Mouse (Mus musculus) myocyte (in vitro differentiated cells): ENCODE results near the gene Ptprg. TPM values are rescaled to one million over a fixed set of nuclear protein-coding genes. Genes with fewer than 3 reads are reported as not detected.

Experiments used
- H3K27me3 ChIP-seq: one replicate; pipeline ENCODE4 v1.6.1; 2011; ENCODE audit not compliant: control insufficient read depth, insufficient read depth, insufficient read length
- H3K36me3 ChIP-seq: one replicate; pipeline ENCODE4 v1.6.1; 2011; ENCODE audit not compliant: control insufficient read depth, insufficient read depth
- H3K4me2 ChIP-seq: one replicate; pipeline ENCODE4 v1.6.1; 2011; ENCODE audit warnings: low read depth, control low read depth
- H3K4me3 ChIP-seq: one replicate; pipeline ENCODE4 v1.5.1; 2011; ENCODE audit warnings: mild to moderate bottlenecking, control low read depth, moderate library complexity
- H3K79me2 ChIP-seq: one replicate; pipeline ENCODE4 v1.6.1; 2011; ENCODE audit not compliant: control insufficient read depth, insufficient read depth
- H3ac ChIP-seq: one replicate; pipeline ENCODE4 v1.6.1; 2011; ENCODE audit not compliant: control insufficient read depth, insufficient read length
- CEBPB ChIP-seq: IDR thresholded peaks from 2 replicates; pipeline ENCODE4 v1.6.1; 2011; ENCODE audit warnings: mild to moderate bottlenecking, moderate library complexity; ENCODE audit not compliant: poor library complexity, insufficient read depth, severe bottlenecking
- E2F4 ChIP-seq: IDR thresholded peaks from one replicate; pipeline ENCODE4 v1.6.1; 2011; ENCODE audit warnings: mild to moderate bottlenecking, control low read depth, moderate library complexity; ENCODE audit not compliant: insufficient read depth
- MAX ChIP-seq: IDR thresholded peaks from one replicate; pipeline ENCODE4 v1.6.1; 2011; ENCODE audit warnings: low read depth, mild to moderate bottlenecking, control low read depth
- MYOD1 ChIP-seq, 3 experiments: IDR thresholded peaks; one replicate each; pipeline ENCODE4 v1.6.1; 2011; ENCODE audit warnings: control low read depth in 2 of 3, low read depth in 2 of 3, mild to moderate bottlenecking in 2 of 3, moderate library complexity in 1 of 3; ENCODE audit not compliant: insufficient read length in 2 of 3, control insufficient read depth in 1 of 3
- MYOG ChIP-seq, 3 experiments: IDR thresholded peaks; one replicate each; pipeline ENCODE4 v1.6.1; 2011; ENCODE audit warnings: control low read depth in 2 of 3, low read depth in 2 of 3, mild to moderate bottlenecking in 2 of 3; ENCODE audit not compliant: insufficient read length in 2 of 3, control insufficient read depth in 1 of 3, insufficient read depth in 1 of 3
- POLR2A ChIP-seq: IDR thresholded peaks from one replicate; pipeline ENCODE4 v1.6.1; 2011; ENCODE audit warnings: low read depth, mild to moderate bottlenecking, control low read depth, moderate library complexity; ENCODE audit not compliant: insufficient read length
- POLR2AphosphoS2 ChIP-seq: IDR thresholded peaks from one replicate; pipeline ENCODE4 v1.6.1; 2011; ENCODE audit warnings: low read depth, control low read depth; ENCODE audit not compliant: insufficient read length
- REST ChIP-seq: IDR thresholded peaks from one replicate; pipeline ENCODE4 v1.6.1; 2011; ENCODE audit warnings: mild to moderate bottlenecking, control low read depth, moderate library complexity; ENCODE audit not compliant: insufficient read depth, insufficient read length
- SRF ChIP-seq: IDR thresholded peaks from one replicate; pipeline ENCODE4 v1.6.1; 2011; ENCODE audit warnings: low read depth; ENCODE audit not compliant: control insufficient read depth, insufficient read length
- TCF12 ChIP-seq: IDR thresholded peaks from one replicate; pipeline ENCODE4 v1.6.1; 2011; ENCODE audit warnings: mild to moderate bottlenecking, control low read depth; ENCODE audit not compliant: poor library complexity, insufficient read depth, severe bottlenecking
- TCF3 ChIP-seq: IDR thresholded peaks from one replicate; pipeline ENCODE4 v1.6.1; 2011; ENCODE audit warnings: low read depth, control low read depth; ENCODE audit not compliant: insufficient read length
- USF1 ChIP-seq: IDR thresholded peaks from one replicate; pipeline ENCODE4 v1.6.1; 2011; ENCODE audit warnings: low read depth, mild to moderate bottlenecking, control low read depth, moderate library complexity
- polyA plus RNA-seq: library from polyadenylated mRNA; unstranded; fragments of >200 nt; fragmentation: generic; extraction: Trizol; gene quantifications from one replicate; pipeline ENCODE4 v1.2.1, GENCODE M21; 2012; ENCODE audit warnings: missing spikeins

Ptprg gene
- polyA plus RNA-seq, 1 experiment: 14.4 TPM

- TF ChIP-seq TCF12: no peak
- no peak for TF ChIP-seq E2F4
- no peak for TF ChIP-seq MYOG (IDR thresholded peaks at IDR 0.05; ENCODE audit: control insufficient read depth in 1 of 3, insufficient read depth in 1 of 3, insufficient read length in 2 of 3, low read depth in 2 of 3)
- no peak for TF ChIP-seq MYOD1 (IDR thresholded peaks at IDR 0.05; ENCODE audit: control insufficient read depth in 1 of 3, insufficient read length in 2 of 3, low read depth in 2 of 3)
- TF ChIP-seq POLR2AphosphoS2: no peak
- no peak for TF ChIP-seq REST
- no peak for TF ChIP-seq MAX
- no peak for TF ChIP-seq USF1
- TF ChIP-seq SRF: no peak
- TF ChIP-seq POLR2A: no peak
- H3K36me3 ChIP-seq: no peaks in the 10 kb centered on the region
- H3K27me3 ChIP-seq: no peaks in the 10 kb centered on the region
- H3K79me2 ChIP-seq: no peaks in the 10 kb centered on the region
- no peak overlapping the region for H3K4me3 ChIP-seq
- no peak overlapping the region for H3ac ChIP-seq
- no peak overlapping the region for H3K4me2 ChIP-seq
Measured at GRCm38 (mm10) chr14:11712146-11712545, 158.8 kb downstream of the Ptprg start.

DNA sequence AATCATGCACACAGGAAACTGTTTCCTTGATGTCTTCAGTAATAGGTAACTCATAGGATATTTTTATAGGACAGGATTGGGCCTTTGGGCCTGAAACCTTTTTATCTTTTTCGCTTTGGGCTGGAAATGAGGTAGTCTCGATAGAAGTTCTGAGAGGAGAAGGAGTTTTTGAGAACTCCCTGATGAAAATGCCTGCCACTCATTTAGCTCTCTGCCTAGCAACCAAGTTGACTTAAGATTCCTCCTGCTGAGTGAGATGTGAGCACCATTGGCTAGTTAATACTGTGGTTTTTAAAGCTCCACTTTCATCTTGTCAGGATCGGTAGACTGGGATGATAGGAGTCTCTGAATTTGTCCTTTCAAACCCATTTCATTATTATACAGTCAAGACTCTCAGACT, 162.9 kb downstream of the Ptprg start:
- no peaks in the 10 kb centered on the region for H3K27me3 ChIP-seq
- no peak overlapping the region for H3K4me2 ChIP-seq
- no peaks in the 10 kb centered on the region for H3K36me3 ChIP-seq
- no peak overlapping the region for H3K4me3 ChIP-seq
- TF ChIP-seq POLR2AphosphoS2 (no peak), MAX (no peak), USF1 (no peak), CEBPB (no peak), POLR2A (no peak), SRF (no peak), E2F4 (no peak)
- H3ac ChIP-seq: no peak overlapping the region
- H3K79me2 ChIP-seq: no peaks in the 10 kb centered on the region

- Histone ChIP-seq H3K79me2 (no peaks in the 10 kb centered on the region), H3ac (no peak overlapping the region), H3K4me2 (no peak overlapping the region), H3K36me3 (no peaks in the 10 kb centered on the region), H3K27me3 (no peaks in the 10 kb centered on the region), H3K4me3 (no peak overlapping the region)
- TF ChIP-seq SRF (no peak), TCF3 (no peak), REST (no peak), USF1 (no peak), POLR2AphosphoS2 (no peak), MAX (no peak), TCF12 (no peak), CEBPB (no peak), MYOG (IDR thresholded peaks at IDR 0.05; ENCODE audit: control insufficient read depth in 1 of 3, insufficient read depth in 1 of 3, insufficient read length in 2 of 3, low read depth in 2 of 3) (no peak), POLR2A (no peak), E2F4 (no peak), MYOD1 (IDR thresholded peaks at IDR 0.05; ENCODE audit: control insufficient read depth in 1 of 3, insufficient read length in 2 of 3, low read depth in 2 of 3) (no peak)
Measured at GRCm38 (mm10) chr14:11718201-11718600, 164.9 kb downstream of the Ptprg start.

- Histone ChIP-seq H3K4me3 (no peak overlapping the region), H3K36me3 (no peaks in the 10 kb centered on the region), H3K27me3 (no peaks in the 10 kb centered on the region), H3K4me2 (no peak overlapping the region), H3K79me2 (no peaks in the 10 kb centered on the region), H3ac (no peak overlapping the region)
- no peak for TF ChIP-seq SRF
- TF ChIP-seq USF1: no peak
- no peak for TF ChIP-seq MYOD1 (IDR thresholded peaks at IDR 0.05; ENCODE audit: control insufficient read depth in 1 of 3, insufficient read length in 2 of 3, low read depth in 2 of 3)
- TF ChIP-seq CEBPB: no peak
- no peak for TF ChIP-seq POLR2A
- TF ChIP-seq POLR2AphosphoS2: no peak
- TF ChIP-seq MAX: no peak
- TF ChIP-seq TCF3: no peak
- TF ChIP-seq REST: no peak
- TF ChIP-seq MYOG (IDR thresholded peaks at IDR 0.05; ENCODE audit: control insufficient read depth in 1 of 3, insufficient read depth in 1 of 3, insufficient read length in 2 of 3, low read depth in 2 of 3): no peak
- TF ChIP-seq TCF12: no peak
- no peak for TF ChIP-seq E2F4
Measured at GRCm38 (mm10) chr14:11719259-11719658, 165.9 kb downstream of the Ptprg start.

DNA sequence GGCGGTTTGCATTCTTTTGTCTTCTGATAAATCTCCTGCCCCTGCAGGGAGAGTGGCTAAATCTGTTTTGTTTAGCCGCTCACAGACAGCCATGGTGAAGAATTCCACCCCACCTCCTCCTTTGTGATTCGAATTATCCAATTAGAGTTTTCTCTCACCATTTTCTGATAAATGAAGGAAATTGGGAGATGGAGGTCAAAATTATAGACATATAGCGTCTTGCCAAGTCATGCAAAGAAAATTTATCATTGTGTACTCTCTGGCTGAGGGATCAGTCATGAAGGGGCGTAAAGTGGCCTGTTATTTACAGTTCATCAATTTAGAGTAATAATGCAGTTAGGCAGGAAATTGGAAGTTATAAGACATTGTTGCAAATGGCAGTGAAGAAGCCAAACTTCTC, 168.8 kb downstream of the Ptprg start:
- no peak overlapping the region for H3ac ChIP-seq
- TF ChIP-seq REST (no peak), POLR2A (no peak), TCF3 (no peak), MYOD1 (IDR thresholded peaks at IDR 0.05; ENCODE audit: control insufficient read depth in 1 of 3, insufficient read length in 2 of 3, low read depth in 2 of 3) (no peak), MYOG (IDR thresholded peaks at IDR 0.05; ENCODE audit: control insufficient read depth in 1 of 3, insufficient read depth in 1 of 3, insufficient read length in 2 of 3, low read depth in 2 of 3) (no peak), USF1 (no peak), TCF12 (no peak)
- H3K27me3 ChIP-seq: no peaks in the 10 kb centered on the region
- H3K4me3 ChIP-seq: no peak overlapping the region
- H3K4me2 ChIP-seq: no peak overlapping the region
- no peaks in the 10 kb centered on the region for H3K36me3 ChIP-seq
- no peaks in the 10 kb centered on the region for H3K79me2 ChIP-seq
